ENCODE assay signal across 8 mouse cellular contexts in the genomic region with DNA sequence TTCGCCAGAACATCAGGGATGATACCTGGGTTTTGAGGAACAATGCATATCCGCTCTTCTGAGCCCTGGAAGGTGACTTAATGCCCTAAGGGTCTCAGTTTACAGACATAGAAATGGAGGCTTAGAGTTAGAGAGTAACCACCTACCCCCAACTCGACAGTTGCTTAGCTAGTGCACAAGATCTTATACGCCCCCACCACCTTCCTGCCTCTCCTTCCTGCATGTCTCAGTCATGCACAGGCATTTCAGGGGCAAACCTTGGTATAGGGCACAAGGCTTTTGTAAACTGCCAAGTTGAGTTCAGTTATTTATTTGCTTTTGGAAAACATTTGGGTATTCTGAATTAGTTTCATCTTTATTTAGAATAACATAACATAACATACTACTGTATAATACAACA.
"Had no signal": no experiment of that assay in that cellular context is flagged by ENCODE, and none has a peak within 500 bp of the region (broad histone marks: within the 10 kb centered on the region; RNA-seq: fewer than 3 reads in every experiment).

No protein-coding gene starts in this region.

- ATAC-seq: midbrain, embryonic 16.5 days had no signal

- H3K4me3 ChIP-seq: layer of hippocampus, adult 2 months; limb, embryonic 12.5 days; midbrain, embryonic 12.5 days; neural tube, embryonic 13.5 days had no signal

- H3K4me1 ChIP-seq: midbrain, embryonic 12.5 days; neural tube, embryonic 13.5 days had no signal

- H3K36me3 ChIP-seq: limb, embryonic 12.5 days; midbrain, embryonic 12.5 days; neural tube, embryonic 13.5 days had no signal

- H3K9me3 ChIP-seq: limb, embryonic 12.5 days; midbrain, embryonic 12.5 days; neural tube, embryonic 13.5 days had no signal

- H3K27me3 ChIP-seq: limb, embryonic 12.5 days; midbrain, embryonic 12.5 days; neural tube, embryonic 13.5 days had no signal

- DNase-seq: liver; lung, adult 18-20 months; right cerebral cortex, postnatal 14 days had no signal
